Mouse (Mus musculus): Measurements from ENCODE around the gene Rtn1. TPM values are rescaled to one million over a fixed set of nuclear protein-coding genes. Genes with fewer than 3 reads are reported as not detected.

Rtn1 gene
- polyA plus RNA-seq, 1 experiment: 4.5 TPM

DNA sequence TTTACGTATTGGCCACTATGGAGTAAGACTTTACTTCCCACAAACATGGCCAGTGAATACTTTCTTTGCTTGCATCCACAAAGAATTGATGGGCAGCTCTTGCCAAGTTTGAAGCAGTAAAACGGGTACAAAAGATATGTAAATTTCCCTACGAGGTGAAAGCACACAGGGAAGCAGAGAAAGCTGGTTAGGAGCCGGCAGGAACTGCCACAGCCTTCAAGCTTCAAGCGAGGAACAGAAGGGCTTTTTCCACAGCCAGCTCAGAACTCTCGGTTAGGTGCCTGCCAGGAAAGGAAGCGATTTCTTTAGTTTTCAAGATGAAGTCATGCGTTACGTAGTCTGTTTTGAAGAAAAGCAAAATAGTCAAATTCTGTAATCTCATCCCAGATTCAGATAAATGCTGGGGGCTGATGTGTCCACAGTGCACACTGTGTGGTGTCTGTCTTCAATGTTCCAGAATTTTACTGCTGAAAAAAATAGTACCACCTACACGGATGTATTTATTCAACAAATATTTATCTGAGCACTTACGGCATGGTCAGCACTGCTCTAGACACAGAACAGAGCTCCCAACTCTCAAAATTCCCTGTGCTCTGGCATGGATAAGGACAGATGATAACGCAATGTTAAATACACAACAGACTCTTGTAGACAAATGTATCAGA is 169.5 kb downstream of the Rtn1 start:
- no peak for TF ChIP-seq CTCF (IDR thresholded peaks at IDR 0.05; ENCODE audit: extremely low read depth, insufficient read depth, insufficient read length, insufficient replicate concordance)
- TF ChIP-seq POLR2A (IDR thresholded peaks at IDR 0.05; ENCODE audit: low read depth, low read length): no peak
- DNase-seq (ENCODE audit: low read depth in 1 of 2, low spot score in 2 of 2): no peak
- H3K4me1 ChIP-seq (ENCODE audit: control insufficient read depth, insufficient read depth, insufficient read length): no peaks in the 10 kb centered on the region

DNA sequence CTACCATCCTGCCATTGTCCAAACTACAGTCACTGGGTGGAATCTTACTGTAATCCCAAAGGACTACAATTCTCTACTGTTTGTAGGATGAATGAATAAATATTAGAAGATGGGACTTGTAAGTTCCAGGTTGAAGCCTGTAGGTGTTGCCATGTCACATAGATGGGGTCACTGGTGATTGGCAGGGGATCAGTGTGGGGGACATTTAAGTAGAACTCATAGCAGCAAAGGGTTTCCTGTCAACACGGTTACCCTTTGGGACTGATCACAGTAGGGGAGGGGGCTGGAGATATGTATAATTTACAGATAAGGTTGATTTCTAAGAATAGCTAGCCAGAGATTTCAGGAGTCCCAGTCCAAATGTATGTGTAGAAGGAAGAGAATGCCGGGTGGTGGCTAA is 171.6 kb downstream of the Rtn1 start:
- WGBS: 49% methylated on average over 2 of the region's 2 CpGs
- H3K36me3 ChIP-seq (ENCODE audit: control insufficient read depth, insufficient read depth, low read length): no peaks in the 10 kb centered on the region
- DNase-seq (ENCODE audit: low read depth in 1 of 2, low spot score in 2 of 2): no peak
- no peak overlapping the region for H3K27ac ChIP-seq (ENCODE audit: insufficient read depth, low read length)
- TF ChIP-seq POLR2A (IDR thresholded peaks at IDR 0.05; ENCODE audit: low read depth, low read length): no peak
- TF ChIP-seq CTCF (IDR thresholded peaks at IDR 0.05; ENCODE audit: extremely low read depth, insufficient read depth, insufficient read length, insufficient replicate concordance): no peak
- no peak overlapping the region for H3K4me3 ChIP-seq (ENCODE audit: extremely low read depth, insufficient read depth, insufficient read length)
- H3K4me1 ChIP-seq (ENCODE audit: control insufficient read depth, insufficient read depth, insufficient read length): no peaks in the 10 kb centered on the region
- H3K27me3 ChIP-seq (ENCODE audit: control insufficient read depth, insufficient read depth, low read length): 0 out of 2 replicates have a peak, but pooled peaks cover 4% of the 10 kb centered on the region

More for the DNA sequence above, 169.5 kb downstream of the Rtn1 start:
- Histone ChIP-seq H3K27ac (ENCODE audit: insufficient read depth, low read length) (no peak overlapping the region), H3K36me3 (ENCODE audit: control insufficient read depth, insufficient read depth, low read length) (no peaks in the 10 kb centered on the region), H3K4me3 (ENCODE audit: extremely low read depth, insufficient read depth, insufficient read length) (no peak overlapping the region), H3K27me3 (ENCODE audit: control insufficient read depth, insufficient read depth, low read length) (0 out of 2 replicates have a peak, but pooled peaks cover 4% of the 10 kb centered on the region)
- 73% methylated on average over 12 of the region's 12 CpGs for WGBS

- Histone ChIP-seq H3K27ac (ENCODE audit: insufficient read depth, low read length) (no peak overlapping the region), H3K27me3 (ENCODE audit: control insufficient read depth, insufficient read depth, low read length) (0 out of 2 replicates have a peak, but pooled peaks cover 4% of the 10 kb centered on the region), H3K36me3 (ENCODE audit: control insufficient read depth, insufficient read depth, low read length) (no peaks in the 10 kb centered on the region), H3K4me1 (ENCODE audit: control insufficient read depth, insufficient read depth, insufficient read length) (no peaks in the 10 kb centered on the region), H3K4me3 (ENCODE audit: extremely low read depth, insufficient read depth, insufficient read length) (no peak overlapping the region)
- DNase-seq (ENCODE audit: low read depth in 1 of 2, low spot score in 2 of 2): no peak
- WGBS: 3% methylated on average over 55 of the region's 56 CpGs
- TF ChIP-seq CTCF (IDR thresholded peaks at IDR 0.05; ENCODE audit: extremely low read depth, insufficient read depth, insufficient read length, insufficient replicate concordance) (no peak), POLR2A (IDR thresholded peaks at IDR 0.05; ENCODE audit: low read depth, low read length) (no peak)
These were observed 172.3 kb downstream of the Rtn1 start for GRCm38 (mm10) chr12:72236564-72237011.

DNA sequence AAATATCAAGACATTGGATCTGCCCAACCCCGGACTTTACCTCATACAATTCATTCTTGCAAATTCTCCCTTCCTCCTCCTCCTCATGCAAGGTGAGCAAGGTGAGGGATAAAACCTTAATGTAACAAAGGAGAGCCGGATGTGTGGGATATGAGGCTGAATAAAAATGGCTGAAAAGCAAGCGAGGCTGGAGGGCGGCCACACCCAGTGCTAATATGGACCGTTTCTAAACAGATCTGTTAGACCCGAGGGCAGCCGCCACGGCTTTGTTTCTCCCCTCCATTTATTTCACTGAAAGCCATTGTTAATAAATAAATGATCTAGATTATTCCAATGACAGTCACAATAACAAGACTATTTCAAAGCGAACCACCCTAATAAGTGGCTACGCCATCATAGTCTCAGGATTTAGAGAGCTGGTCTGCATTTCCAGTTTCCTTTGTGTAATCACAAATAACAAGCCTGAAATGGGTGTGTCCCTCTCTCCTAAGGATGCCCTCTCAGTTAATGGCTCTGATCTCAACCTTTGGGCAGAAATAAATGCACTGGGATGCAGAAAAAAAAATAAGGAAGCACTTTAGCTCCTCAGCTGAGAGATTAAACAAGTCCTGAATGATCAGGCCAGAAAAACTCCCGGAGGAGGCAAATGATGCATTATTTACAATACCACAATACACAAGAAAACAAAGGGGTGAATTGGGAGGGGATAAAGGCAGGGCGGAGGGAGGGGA is 173.1 kb downstream of the Rtn1 start:
- no peak overlapping the region for H3K4me3 ChIP-seq (ENCODE audit: extremely low read depth, insufficient read depth, insufficient read length)
- 0 out of 2 replicates have a peak, but pooled peaks cover 4% of the 10 kb centered on the region for H3K27me3 ChIP-seq (ENCODE audit: control insufficient read depth, insufficient read depth, low read length)
- DNase-seq (ENCODE audit: low read depth in 1 of 2, low spot score in 2 of 2): no peak
- no peaks in the 10 kb centered on the region for H3K4me1 ChIP-seq (ENCODE audit: control insufficient read depth, insufficient read depth, insufficient read length)
- H3K36me3 ChIP-seq (ENCODE audit: control insufficient read depth, insufficient read depth, low read length): no peaks in the 10 kb centered on the region
- no peak for TF ChIP-seq CTCF (IDR thresholded peaks at IDR 0.05; ENCODE audit: extremely low read depth, insufficient read depth, insufficient read length, insufficient replicate concordance)
- TF ChIP-seq POLR2A (IDR thresholded peaks at IDR 0.05; ENCODE audit: low read depth, low read length): no peak
- WGBS: 75% methylated on average over 12 of the region's 12 CpGs
- no peak overlapping the region for H3K27ac ChIP-seq (ENCODE audit: insufficient read depth, low read length)

GRCm38 (mm10) chr12:72234966-72235365 is 173.9 kb downstream of the Rtn1 start:
- TF ChIP-seq CTCF (IDR thresholded peaks at IDR 0.05; ENCODE audit: extremely low read depth, insufficient read depth, insufficient read length, insufficient replicate concordance) (no peak), POLR2A (IDR thresholded peaks at IDR 0.05; ENCODE audit: low read depth, low read length) (no peak)
- Histone ChIP-seq H3K4me3 (ENCODE audit: extremely low read depth, insufficient read depth, insufficient read length) (no peak overlapping the region), H3K27ac (ENCODE audit: insufficient read depth, low read length) (no peak overlapping the region), H3K36me3 (ENCODE audit: control insufficient read depth, insufficient read depth, low read length) (no peaks in the 10 kb centered on the region), H3K4me1 (ENCODE audit: control insufficient read depth, insufficient read depth, insufficient read length) (no peaks in the 10 kb centered on the region), H3K27me3 (ENCODE audit: control insufficient read depth, insufficient read depth, low read length) (0 out of 2 replicates have a peak, but pooled peaks cover 4% of the 10 kb centered on the region)
- WGBS: 93% methylated on average over 9 of the region's 9 CpGs
- no peak for DNase-seq (ENCODE audit: low read depth in 1 of 2, low spot score in 2 of 2)

- no peaks in the 10 kb centered on the region for H3K4me1 ChIP-seq (ENCODE audit: control insufficient read depth, insufficient read depth, insufficient read length)
- 0 out of 2 replicates have a peak, but pooled peaks cover 4% of the 10 kb centered on the region for H3K27me3 ChIP-seq (ENCODE audit: control insufficient read depth, insufficient read depth, low read length)
- H3K27ac ChIP-seq (ENCODE audit: insufficient read depth, low read length): no peak overlapping the region
- 86% methylated on average over 3 of the region's 3 CpGs for WGBS
- DNase-seq (ENCODE audit: low read depth in 1 of 2, low spot score in 2 of 2): no peak
- no peaks in the 10 kb centered on the region for H3K36me3 ChIP-seq (ENCODE audit: control insufficient read depth, insufficient read depth, low read length)
- H3K4me3 ChIP-seq (ENCODE audit: extremely low read depth, insufficient read depth, insufficient read length): no peak overlapping the region
- no peak for TF ChIP-seq CTCF (IDR thresholded peaks at IDR 0.05; ENCODE audit: extremely low read depth, insufficient read depth, insufficient read length, insufficient replicate concordance)
- no peak for TF ChIP-seq POLR2A (IDR thresholded peaks at IDR 0.05; ENCODE audit: low read depth, low read length)
These were observed 174.7 kb downstream of the Rtn1 start for GRCm38 (mm10) chr12:72234151-72234550.

All from spleen, adult 2 months (tissue).